Mouse (Mus musculus) layer of hippocampus, adult 18-20 months (tissue): ENCODE measurements around the gene Rpl7a. TPM values are rescaled to one million over a fixed set of nuclear protein-coding genes. Genes with fewer than 3 reads are reported as not detected.
"Not testable (repeated sequence)": the region's sequence is repeated elsewhere in the genome, so short reads cannot be mapped to it uniquely, and the experiment has no call there.

Experiments used
- DNase-seq, 2 experiments: peaks; one replicate each; pipeline ENCODE4 v3.0.0; 2022; ENCODE audit warnings: low spot score in 2 of 2
- long read RNA-seq: library from polyadenylated mRNA; stranded (forward); transcript quantifications from one replicate; pipeline ENCODE4 v2.0.0, GENCODE M21; 2021
- total RNA-seq, 2 experiments: library from RNA; stranded (reverse); gene quantifications; 2 replicates each; pipeline ENCODE4 v1.2.3; 2021

The Rpl7a gene
- total RNA-seq = 100 to 1,000 TPM; 253 to 258 TPM
- long read RNA-seq, transcript Rpl7a-201 (8 exons, 914 nt) = major isoform, 7 of 14 reads
- long read RNA-seq, partial matches to known transcripts = 7 of 14 reads
- long read RNA-seq, other reads (novel, unspliced or antisense) = 0 of 14 reads

DNA sequence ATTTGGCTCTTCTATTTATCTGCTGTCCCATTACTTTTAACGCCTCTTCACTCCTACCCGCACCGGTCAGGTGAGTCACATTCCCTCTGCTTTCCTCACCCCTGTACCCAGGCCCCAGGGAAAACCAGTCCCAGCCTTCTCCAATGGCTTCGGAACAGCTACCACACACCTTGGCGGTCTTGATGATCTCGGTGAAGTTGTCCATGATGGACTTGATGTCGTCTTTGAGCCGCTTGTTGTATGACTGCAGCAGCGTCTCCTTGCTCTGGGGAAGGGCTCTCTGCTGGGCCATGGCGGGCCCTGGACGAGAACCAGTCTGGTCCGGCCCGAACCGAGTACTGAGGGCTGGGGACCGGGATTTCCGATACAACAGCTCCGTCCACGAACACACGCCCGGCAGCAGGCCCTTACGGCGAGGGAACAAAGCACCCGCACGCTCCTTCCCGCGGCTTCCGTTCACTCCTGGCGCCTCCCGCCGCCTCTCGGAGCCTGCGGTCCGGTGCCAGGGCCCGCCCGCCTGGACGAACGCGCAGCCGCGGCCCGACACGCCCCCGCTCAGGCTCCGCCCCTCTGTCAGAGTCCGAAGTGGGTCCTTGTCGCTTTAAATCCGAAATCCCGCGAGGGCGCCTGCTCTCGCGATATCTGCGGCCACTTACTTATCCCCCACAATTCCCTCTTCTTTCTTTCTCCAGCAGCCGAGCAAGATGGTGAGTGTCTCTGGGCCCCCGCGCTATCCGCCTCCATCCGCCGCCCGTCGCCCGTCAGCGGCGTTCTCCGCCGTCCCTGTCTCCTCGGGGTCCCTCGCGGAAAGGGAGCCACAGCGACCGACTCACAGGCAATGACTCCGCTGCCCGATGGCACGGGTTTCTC, at the start of gene Rpl7a, which contains the start of gene Med22:
Rpl7a (plus strand) TSS at position 641 of the 870 bp plus-strand sequence.
Med22 (minus strand) TSS at position 554 of the 870 bp plus-strand sequence.
- DNase-seq = peak; percentile 99 to 100

- DNase-seq = no peak
Observed at GRCm38 (mm10) chr2:26862856-26863255, 47.7 kb upstream of the Rpl7a start.

GRCm38 (mm10) chr2:26864879-26865278, 45.7 kb upstream of the Rpl7a start, which contains the start of gene Abo:
Gene Abo (minus strand): TSS chr2:26864979.
- no peak for DNase-seq

DNA sequence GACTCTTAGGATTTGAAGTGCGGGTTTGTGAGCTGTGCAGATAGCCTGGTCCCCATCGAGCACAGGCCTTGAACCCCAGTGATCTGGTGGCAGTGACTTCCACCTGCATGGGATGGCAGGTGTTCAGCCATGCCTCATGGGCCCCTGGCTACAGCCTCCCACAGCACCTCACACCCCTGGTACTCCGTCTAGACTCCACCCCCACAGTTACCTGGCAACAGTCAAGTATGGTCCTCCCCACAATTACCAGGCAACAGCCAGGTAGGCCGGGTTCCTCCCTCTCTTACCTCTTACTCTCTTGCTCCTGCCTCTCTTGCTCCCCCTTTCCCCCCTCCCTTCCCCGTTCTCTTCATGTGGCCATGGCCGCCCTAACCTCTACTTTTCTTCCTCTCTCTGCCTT, 39.9 kb upstream of the Rpl7a start:
- DNase-seq = no peak

- DNase-seq = no peak
Observed at GRCm38 (mm10) chr2:26878571-26878970, 32.0 kb upstream of the Rpl7a start.

- DNase-seq = not testable (repeated sequence)
Observed at GRCm38 (mm10) chr2:26885541-26885940, 25.0 kb upstream of the Rpl7a start.

- DNase-seq = not testable (repeated sequence)
Observed at GRCm38 (mm10) chr2:26886170-26886569, 24.4 kb upstream of the Rpl7a start.

- DNase-seq = no peak
Observed at GRCm38 (mm10) chr2:26895898-26896297, 14.7 kb upstream of the Rpl7a start.

DNA sequence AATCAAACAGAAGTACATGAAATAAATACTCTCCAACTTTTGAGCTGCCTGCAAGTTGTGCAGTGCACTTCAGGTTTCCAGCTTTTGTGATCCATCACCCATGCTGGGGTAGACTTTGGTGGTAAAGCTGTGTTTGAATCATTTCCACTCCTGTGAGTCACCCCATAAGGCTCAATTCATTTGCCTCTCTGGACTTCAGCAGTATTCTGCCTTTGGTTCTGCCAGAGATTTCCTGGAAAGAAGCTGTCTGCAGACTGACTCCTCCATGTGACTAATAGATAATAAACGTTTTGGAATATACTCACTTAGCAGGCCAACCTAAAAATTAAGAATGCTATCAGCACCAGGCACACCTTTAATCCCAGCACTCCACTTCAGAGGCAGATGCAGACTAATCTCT, 9.8 kb upstream of the Rpl7a start:
- no peak for DNase-seq

DNA sequence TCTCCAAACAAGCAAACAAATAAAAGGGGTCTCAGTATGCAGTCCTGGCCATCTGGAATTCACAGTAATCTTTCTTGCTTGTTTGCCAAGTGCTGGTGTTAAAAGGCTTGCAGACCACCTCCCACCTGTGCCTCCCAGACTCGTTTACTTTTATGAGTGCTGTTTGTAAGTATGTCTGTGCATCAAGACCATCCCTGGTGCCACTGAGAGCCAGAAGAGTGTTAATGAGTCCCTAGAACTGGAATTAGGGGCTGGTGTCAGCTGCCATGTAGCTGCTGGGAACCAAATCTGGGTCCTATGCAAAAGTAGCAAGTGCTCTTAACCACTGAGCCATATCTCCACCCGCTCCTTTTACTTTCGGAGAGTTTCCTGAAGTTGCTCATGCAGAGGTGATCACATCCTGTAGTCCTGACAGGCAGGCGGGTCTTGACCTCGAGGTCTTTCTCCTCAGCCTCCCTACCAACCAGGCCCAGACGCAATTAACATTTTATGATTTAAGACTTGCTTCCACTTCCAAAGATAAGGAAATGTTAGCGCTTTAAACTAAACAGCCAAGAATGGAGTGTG, 8.6 kb upstream of the Rpl7a start:
- no peak for DNase-seq

- DNase-seq = peak; percentile 96 to 99
Observed at GRCm38 (mm10) chr2:26902467-26903220, 7.9 kb upstream of the Rpl7a start, which contains the start of gene Surf6. Gene Surf6 (minus strand): TSS chr2:26902879.

- DNase-seq = no peak
Observed at GRCm38 (mm10) chr2:26903311-26903710, 7.3 kb upstream of the Rpl7a start.

GRCm38 (mm10) chr2:26905936-26906335, 4.6 kb upstream of the Rpl7a start:
- no peak for DNase-seq

DNA sequence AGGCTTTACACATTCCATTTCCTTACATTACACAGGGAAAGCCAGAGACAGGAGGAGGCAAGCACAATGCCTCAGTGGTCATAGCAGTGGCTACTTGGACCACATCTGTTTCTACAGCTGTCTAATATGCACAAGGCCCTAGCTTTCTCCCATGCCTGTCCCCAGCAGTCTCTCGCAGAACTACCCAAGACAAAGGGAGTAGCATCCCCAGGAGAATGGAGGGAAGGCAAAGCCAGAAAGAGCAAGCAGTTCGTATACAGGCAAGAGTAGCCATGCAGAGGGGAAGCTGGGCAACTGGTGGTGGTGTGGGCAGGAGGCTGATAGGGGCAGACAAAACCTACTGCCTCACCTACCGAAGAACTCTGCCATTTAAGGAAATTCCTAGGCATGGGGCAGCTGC, 4.1 kb upstream of the Rpl7a start:
- no peak for DNase-seq

- no peak for DNase-seq
Observed at GRCm38 (mm10) chr2:26907109-26907508, 3.5 kb upstream of the Rpl7a start.

- no peak for DNase-seq
Observed at GRCm38 (mm10) chr2:26908710-26909386, 1.7 kb upstream of the Rpl7a start.

DNA sequence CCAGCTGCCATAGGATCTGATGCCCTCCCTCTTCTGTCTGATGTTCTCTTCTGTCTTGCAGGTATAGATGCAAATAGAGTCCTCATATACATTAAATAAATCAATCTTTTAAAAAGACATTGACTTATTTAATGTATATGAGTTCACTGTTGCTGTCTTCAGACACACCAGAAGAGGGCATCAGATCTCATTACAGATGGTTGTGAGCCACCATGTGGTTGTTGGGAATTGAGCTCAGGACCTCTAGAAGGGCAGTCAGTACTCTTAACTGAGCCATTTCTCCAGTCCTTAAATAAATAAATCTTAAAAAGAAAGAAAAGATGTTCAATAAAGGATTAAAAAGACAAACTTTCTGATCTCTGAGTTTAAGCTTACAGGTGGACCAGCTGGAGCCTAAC, 1.2 kb upstream of the Rpl7a start:
- DNase-seq = no peak

DNA sequence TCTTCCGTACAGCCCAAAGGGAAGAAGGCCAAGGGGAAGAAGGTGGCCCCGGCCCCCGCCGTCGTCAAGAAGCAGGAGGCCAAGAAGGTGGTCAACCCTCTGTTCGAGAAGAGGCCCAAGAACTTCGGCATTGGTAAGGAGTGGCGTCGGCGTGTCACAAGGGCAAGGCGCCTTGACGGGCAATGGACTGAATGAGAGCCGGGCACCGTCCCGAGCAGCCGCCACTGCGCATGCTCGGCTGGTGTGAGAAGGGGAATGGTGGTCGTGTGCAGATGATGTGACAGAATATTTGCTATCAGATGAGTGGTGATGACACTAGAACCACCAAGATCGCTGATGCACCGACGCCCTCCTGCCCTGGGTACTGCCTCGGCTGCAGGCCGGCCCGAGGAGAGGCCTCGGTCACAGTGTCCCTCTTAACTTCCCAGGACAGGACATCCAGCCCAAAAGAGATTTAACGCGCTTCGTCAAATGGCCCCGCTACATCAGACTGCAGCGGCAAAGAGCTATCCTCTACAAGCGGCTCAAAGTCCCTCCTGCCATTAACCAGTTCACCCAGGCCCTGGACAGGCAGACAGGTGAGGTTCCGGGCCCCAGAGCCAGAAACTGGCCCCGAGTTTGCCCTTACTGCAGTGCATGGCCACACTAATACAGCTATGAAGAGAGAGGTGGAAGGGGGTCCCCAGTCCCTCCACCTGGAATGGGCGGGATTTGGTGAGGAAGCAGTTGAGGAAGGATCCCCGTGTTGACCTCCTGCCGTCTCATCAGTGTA, 616 bp downstream of the Rpl7a start:
- peak; percentile 52 to 58 for DNase-seq

- no peak for DNase-seq
Observed at GRCm38 (mm10) chr2:26912253-26912770, 1.7 kb downstream of the Rpl7a start.
